Mouse (Mus musculus) hindbrain, embryonic 15.5 days (tissue): Measurements from ENCODE around the gene Zbtb8a. TPM values are rescaled to one million over a fixed set of nuclear protein-coding genes. Genes with fewer than 3 reads are reported as not detected.
"Not testable (repeated sequence)": the region's sequence is repeated elsewhere in the genome, so short reads cannot be mapped to it uniquely, and the experiment has no call there.

Experiments used
- ATAC-seq: fragments of 200-750 bp; cut with Nextera tagmentation; 2 replicates; pipeline ENCODE4 v1.8.0; 2017; ENCODE audit warnings: low read depth, moderate number of reproducible peaks, moderate TSS enrichment; ENCODE audit not compliant: low FRiP score
- H3K27ac ChIP-seq: fragments of 300-500 bp; sonication (generic); replicated peaks from 2 replicates; pipeline ENCODE4 v1.5.1; 2015; ENCODE audit warnings: mild to moderate bottlenecking, inconsistent platforms
- H3K27me3 ChIP-seq: fragments of 300-500 bp; sonication (generic); 2 replicates; pipeline ENCODE4 v1.6.1; 2015; ENCODE audit warnings: control low read depth, inconsistent platforms
- H3K36me3 ChIP-seq: fragments of 300-500 bp; sonication (generic); 2 replicates; pipeline ENCODE4 v1.6.1; 2015; ENCODE audit warnings: control low read depth, inconsistent platforms
- H3K4me1 ChIP-seq: fragments of 300-500 bp; sonication (generic); replicated peaks from 2 replicates; pipeline ENCODE4 v1.6.1; 2015; ENCODE audit warnings: control low read depth, inconsistent platforms
- H3K4me2 ChIP-seq: fragments of 300-500 bp; sonication (generic); 2 replicates; pipeline ENCODE4 v1.6.1; 2015; ENCODE audit warnings: moderate library complexity, mild to moderate bottlenecking, inconsistent platforms
- H3K4me3 ChIP-seq: fragments of 300-500 bp; sonication (generic); 2 replicates; pipeline ENCODE4 v1.5.1; 2015; ENCODE audit warnings: mild to moderate bottlenecking, inconsistent platforms
- H3K9ac ChIP-seq: fragments of 300-500 bp; sonication (generic); 2 replicates; pipeline ENCODE4 v1.6.1; 2015; ENCODE audit warnings: inconsistent platforms
- H3K9me3 ChIP-seq: fragments of 300-500 bp; sonication (generic); 2 replicates; pipeline ENCODE4 v1.6.1; 2016; ENCODE audit warnings: control low read depth, inconsistent platforms
- WGBS: fragments of 180-500 bp; shearing (Covaris S2); methylation state at CpG from one replicate; pipeline ENCODE4 v1.1.7; 2015; 5-methylcytosine and 5-hydroxymethylcytosine counted together
- polyA plus RNA-seq: library from polyadenylated mRNA; unstranded; fragments of >200 nt; fragmentation: Nextera tagmentation; extraction: Ambion mirVana; gene quantifications from 2 replicates; pipeline ENCODE4 v1.2.1, GENCODE M21; 2015

Zbtb8a gene
- polyA plus RNA-seq, 1 experiment from 2014 or later, result 21.2 TPM

DNA sequence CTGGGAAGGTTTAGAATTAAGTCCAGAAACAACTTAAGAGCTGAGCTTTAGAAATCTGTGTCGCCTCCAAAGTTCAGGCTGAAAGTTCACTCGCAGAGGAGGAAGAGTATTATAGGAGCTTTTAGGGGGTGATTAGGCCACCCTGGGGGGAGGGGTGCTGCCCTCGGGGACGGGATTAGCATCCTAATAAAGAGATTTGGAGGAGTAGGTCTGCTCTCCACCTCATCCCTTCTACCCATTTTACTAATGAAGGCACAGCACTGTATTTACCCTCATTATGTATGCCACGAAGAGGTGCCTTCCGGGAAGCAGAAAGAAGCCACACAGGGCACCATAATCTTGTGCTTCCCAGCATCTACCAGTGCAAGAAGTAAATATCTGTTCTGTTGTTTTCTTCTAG lies 2.9 kb downstream of the Zbtb8a start:
- Histone ChIP-seq H3K9ac (no peak overlapping the region), H3K27me3 (peaks cover 4% of the 10 kb centered on the region; the same call in 1 of the 2 replicates), H3K36me3 (no peaks in the 10 kb centered on the region), H3K4me2 (no peak overlapping the region), H3K9me3 (no peaks in the 10 kb centered on the region), H3K4me3 (no peak overlapping the region), H3K27ac (no peak overlapping the region), H3K4me1 (peaks cover 17% of the 10 kb centered on the region)
- 22% methylated on average over 6 of the region's 6 CpGs for WGBS
- no peak for ATAC-seq

- no peak for ATAC-seq
- no peaks in the 10 kb centered on the region; the same call in 1 of the 2 replicates for H3K27me3 ChIP-seq
- no peak overlapping the region for H3K27ac ChIP-seq
- no peak overlapping the region for H3K4me2 ChIP-seq
- no peaks in the 10 kb centered on the region for H3K9me3 ChIP-seq
- peaks cover 17% of the 10 kb centered on the region for H3K4me1 ChIP-seq
- 51% methylated on average over 11 of the region's 11 CpGs for WGBS
- H3K36me3 ChIP-seq, result no peaks in the 10 kb centered on the region
- H3K9ac ChIP-seq, result no peak overlapping the region
- H3K4me3 ChIP-seq, result no peak overlapping the region
Measured at GRCm38 (mm10) chr4:129374219-129374755, 3.6 kb downstream of the Zbtb8a start.

- no peak overlapping the region for H3K4me2 ChIP-seq
- H3K36me3 ChIP-seq, result no peaks in the 10 kb centered on the region; the same call in 1 of the 2 replicates
- 48% methylated on average over 8 of the region's 8 CpGs for WGBS
- H3K9ac ChIP-seq, result no peak overlapping the region
- H3K27ac ChIP-seq, result no peak overlapping the region
- H3K27me3 ChIP-seq, result no peaks in the 10 kb centered on the region
- H3K4me3 ChIP-seq, result no peak overlapping the region
- no peak for ATAC-seq
- peaks cover 17% of the 10 kb centered on the region for H3K4me1 ChIP-seq
- H3K9me3 ChIP-seq, result no peaks in the 10 kb centered on the region
Measured at GRCm38 (mm10) chr4:129373202-129373976, 4.5 kb downstream of the Zbtb8a start.

- Histone ChIP-seq H3K9me3 (no peaks in the 10 kb centered on the region), H3K4me1 (peaks cover 8% of the 10 kb centered on the region), H3K36me3 (peaks cover 9% of the 10 kb centered on the region; the same call in 1 of the 2 replicates), H3K9ac (no peak overlapping the region), H3K27me3 (no peaks in the 10 kb centered on the region), H3K4me3 (no peak overlapping the region), H3K4me2 (no peak overlapping the region), H3K27ac (no peak overlapping the region)
- WGBS, result 96% methylated on average over 3 of the region's 3 CpGs
- ATAC-seq, result no peak
Measured at GRCm38 (mm10) chr4:129371391-129371790, 6.5 kb downstream of the Zbtb8a start.

- 84% methylated on average over 5 of the region's 5 CpGs for WGBS
- no peak overlapping the region for H3K9ac ChIP-seq
- no peak for ATAC-seq
Measured at GRCm38 (mm10) chr4:129365224-129365623, 12.7 kb downstream of the Zbtb8a start.

DNA sequence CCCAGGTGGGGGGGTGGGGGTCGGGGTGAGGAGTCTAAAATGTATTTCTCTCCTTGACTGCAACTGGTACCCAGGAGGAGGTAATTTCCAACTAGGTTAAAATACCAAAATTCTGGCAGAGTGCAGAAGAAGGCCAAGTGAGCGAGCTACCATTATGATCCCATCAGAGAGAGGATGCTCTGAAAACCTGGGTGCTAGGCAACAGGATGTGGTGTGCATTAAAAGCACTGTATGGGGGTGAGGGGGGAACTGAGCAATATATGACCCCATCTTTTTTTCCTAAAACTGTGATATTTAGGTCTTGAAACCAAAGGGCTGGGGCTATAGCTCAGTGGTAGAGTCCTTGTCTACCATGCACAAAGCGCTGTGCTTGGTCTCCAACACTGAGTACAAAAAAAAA lies 13.5 kb downstream of the Zbtb8a start:
- WGBS, result 82% methylated on average over 3 of the region's 3 CpGs
- Histone ChIP-seq H3K9me3 (no peaks in the 10 kb centered on the region), H3K27ac (no peak overlapping the region), H3K27me3 (no peaks in the 10 kb centered on the region), H3K4me1 (no peaks in the 10 kb centered on the region), H3K4me2 (no peak overlapping the region), H3K36me3 (peaks cover 26% of the 10 kb centered on the region), H3K4me3 (no peak overlapping the region), H3K9ac (no peak overlapping the region)
- no peak for ATAC-seq

More at GRCm38 (mm10) chr4:129365224-129365623, 12.7 kb downstream of the Zbtb8a start:
- peaks cover 17% of the 10 kb centered on the region for H3K36me3 ChIP-seq
- no peaks in the 10 kb centered on the region for H3K27me3 ChIP-seq
- H3K27ac ChIP-seq, result no peak overlapping the region
- H3K4me2 ChIP-seq, result no peak overlapping the region
- H3K9me3 ChIP-seq, result no peaks in the 10 kb centered on the region
- no peak overlapping the region for H3K4me3 ChIP-seq
- H3K4me1 ChIP-seq, result no peaks in the 10 kb centered on the region

- no peak overlapping the region for H3K9ac ChIP-seq
- no peak for ATAC-seq
- peaks cover 31% of the 10 kb centered on the region for H3K36me3 ChIP-seq
- no peak overlapping the region for H3K27ac ChIP-seq
- H3K4me1 ChIP-seq, result no peaks in the 10 kb centered on the region
- no peaks in the 10 kb centered on the region for H3K27me3 ChIP-seq
- H3K9me3 ChIP-seq, result no peaks in the 10 kb centered on the region
- H3K4me2 ChIP-seq, result no peak overlapping the region
- WGBS, result 91% methylated on average over 9 of the region's 9 CpGs
- no peak overlapping the region for H3K4me3 ChIP-seq
Measured at GRCm38 (mm10) chr4:129363463-129363862, 14.5 kb downstream of the Zbtb8a start.

DNA sequence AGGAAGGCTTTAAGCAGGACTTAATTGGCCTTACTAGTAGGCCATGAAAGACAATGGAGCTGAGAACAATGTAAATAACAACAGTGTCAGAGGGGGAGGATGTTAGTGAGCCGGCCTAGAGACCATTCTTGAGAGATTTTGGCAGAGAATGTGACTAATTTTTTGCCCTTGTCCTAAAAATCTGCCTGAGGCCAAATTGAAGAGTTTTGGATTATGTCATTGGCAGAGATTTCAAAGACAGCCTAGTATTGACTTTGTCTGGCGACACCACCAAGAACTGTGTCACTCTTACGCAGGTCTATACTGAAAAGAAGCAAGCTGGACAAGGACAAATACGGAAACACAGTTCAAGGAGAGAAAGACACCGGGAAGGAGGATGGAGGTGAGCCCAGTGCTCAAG lies 15.1 kb downstream of the Zbtb8a start:
- H3K9me3 ChIP-seq, result no peaks in the 10 kb centered on the region
- H3K4me3 ChIP-seq, result no peak overlapping the region
- H3K36me3 ChIP-seq, result peaks cover 38% of the 10 kb centered on the region
- WGBS, result 78% methylated on average over 5 of the region's 5 CpGs
- H3K27ac ChIP-seq, result no peak overlapping the region
- H3K4me2 ChIP-seq, result no peak overlapping the region
- no peaks in the 10 kb centered on the region for H3K27me3 ChIP-seq
- no peak overlapping the region for H3K9ac ChIP-seq
- H3K4me1 ChIP-seq, result no peaks in the 10 kb centered on the region
- ATAC-seq, result no peak

- not testable (repeated sequence) for H3K4me1 ChIP-seq
Measured at GRCm38 (mm10) chr4:129362238-129362637, 15.7 kb downstream of the Zbtb8a start.

GRCm38 (mm10) chr4:129357613-129358163 lies 20.2 kb downstream of the Zbtb8a start:
- Histone ChIP-seq H3K9ac (no peak overlapping the region), H3K9me3 (no peaks in the 10 kb centered on the region), H3K4me1 (no peaks in the 10 kb centered on the region), H3K27me3 (no peaks in the 10 kb centered on the region), H3K4me2 (no peak overlapping the region), H3K27ac (no peak overlapping the region), H3K4me3 (no peak overlapping the region), H3K36me3 (peaks cover 61% of the 10 kb centered on the region)
- WGBS, result 89% methylated on average over 15 of the region's 15 CpGs
- ATAC-seq, result no peak

More at GRCm38 (mm10) chr4:129362238-129362637, 15.7 kb downstream of the Zbtb8a start:
- not testable (repeated sequence) for H3K27ac ChIP-seq, H3K9ac ChIP-seq, H3K27me3 ChIP-seq, H3K4me2 ChIP-seq, H3K9me3 ChIP-seq, H3K4me3 ChIP-seq, ATAC-seq
- H3K36me3 ChIP-seq, result peaks cover 39% of the 10 kb centered on the region
- 90% methylated on average over 3 of the region's 3 CpGs for WGBS

- WGBS, result 82% methylated on average over 15 of the region's 15 CpGs
- Histone ChIP-seq H3K4me3 (no peak overlapping the region), H3K9ac (no peak overlapping the region), H3K4me2 (no peak overlapping the region), H3K27me3 (no peaks in the 10 kb centered on the region), H3K27ac (no peak overlapping the region), H3K9me3 (no peaks in the 10 kb centered on the region), H3K36me3 (peaks cover 48% of the 10 kb centered on the region), H3K4me1 (no peaks in the 10 kb centered on the region)
- no peak for ATAC-seq
Measured at GRCm38 (mm10) chr4:129354236-129354635, 23.7 kb downstream of the Zbtb8a start.

- H3K9ac ChIP-seq, result no peak overlapping the region
- H3K4me3 ChIP-seq, result no peak overlapping the region
- H3K9me3 ChIP-seq, result no peaks in the 10 kb centered on the region
- H3K27ac ChIP-seq, result no peak overlapping the region
- ATAC-seq, result no peak
- H3K4me2 ChIP-seq, result no peak overlapping the region
- no peaks in the 10 kb centered on the region for H3K4me1 ChIP-seq
- peaks cover 43% of the 10 kb centered on the region for H3K36me3 ChIP-seq
- no peaks in the 10 kb centered on the region for H3K27me3 ChIP-seq
- whole genome bisulfite sequencing, result 93% methylated on average over 12 of the region's 12 CpGs
Measured at GRCm38 (mm10) chr4:129353176-129353575, 24.7 kb downstream of the Zbtb8a start.
